Mouse (Mus musculus) liver, adult (tissue): ENCODE data around the gene Mecom.

ENCODE experiments used
- GATA4 ChIP-seq: IDR thresholded peaks from 2 replicates; pipeline ENCODE4 v1.6.1; 2014; ENCODE audit warnings: mild to moderate bottlenecking, low read length; ENCODE audit not compliant: insufficient replicate concordance

The Mecom gene

GRCm38 (mm10) chr3:30284094-30284493, 263.7 kb downstream of the Mecom start:
- TF ChIP-seq GATA4: no peak

GRCm38 (mm10) chr3:30283562-30283961, 264.2 kb downstream of the Mecom start:
- no peak for TF ChIP-seq GATA4

- TF ChIP-seq GATA4: no peak
These were observed 270.2 kb downstream of the Mecom start for GRCm38 (mm10) chr3:30277569-30277968.

GRCm38 (mm10) chr3:30276099-30276498, 271.7 kb downstream of the Mecom start:
- TF ChIP-seq GATA4: no peak

- TF ChIP-seq GATA4: no peak
These were observed 278.6 kb downstream of the Mecom start for GRCm38 (mm10) chr3:30269253-30269652.

DNA sequence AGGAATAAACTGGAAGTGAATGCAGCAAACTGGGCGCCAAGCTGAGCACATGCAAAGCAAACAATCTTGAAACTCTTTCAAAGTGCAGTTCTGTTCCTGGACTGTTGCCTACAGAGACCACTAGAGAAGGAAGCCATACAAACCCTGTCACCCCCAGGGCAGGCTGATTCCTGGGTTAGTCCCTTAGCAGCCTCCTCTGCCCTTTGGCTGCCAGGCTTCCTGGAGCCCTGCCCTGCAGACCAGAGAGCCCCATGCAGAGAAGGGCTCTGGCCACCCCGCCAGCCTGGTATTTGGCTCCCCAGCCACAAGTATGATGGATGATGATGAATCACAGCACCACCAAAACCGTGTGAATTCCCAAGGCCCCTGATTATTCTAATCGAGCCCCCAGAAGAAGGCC, 286.9 kb downstream of the Mecom start:
- no peak for TF ChIP-seq GATA4

GRCm38 (mm10) chr3:30258421-30258820, 289.4 kb downstream of the Mecom start:
- TF ChIP-seq GATA4: no peak

DNA sequence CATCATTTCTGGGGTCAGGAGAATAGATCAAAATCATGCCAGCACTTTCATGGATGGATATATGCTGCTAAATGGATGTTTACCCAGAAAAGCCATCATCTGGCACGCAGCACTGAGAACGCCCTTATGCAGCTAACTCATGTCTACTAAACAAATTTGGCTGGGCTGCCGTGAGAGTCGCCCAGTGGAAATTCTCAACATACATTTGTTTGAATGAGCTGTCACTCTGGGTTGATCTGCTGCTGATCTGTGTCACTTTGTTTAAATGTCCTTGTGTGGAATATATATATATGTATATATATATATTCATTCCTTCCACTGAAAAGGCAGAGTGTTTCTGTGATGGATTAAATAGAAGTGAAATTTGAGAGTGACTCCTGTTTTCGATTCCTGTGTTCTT, 290.0 kb downstream of the Mecom start:
- no peak for TF ChIP-seq GATA4

DNA sequence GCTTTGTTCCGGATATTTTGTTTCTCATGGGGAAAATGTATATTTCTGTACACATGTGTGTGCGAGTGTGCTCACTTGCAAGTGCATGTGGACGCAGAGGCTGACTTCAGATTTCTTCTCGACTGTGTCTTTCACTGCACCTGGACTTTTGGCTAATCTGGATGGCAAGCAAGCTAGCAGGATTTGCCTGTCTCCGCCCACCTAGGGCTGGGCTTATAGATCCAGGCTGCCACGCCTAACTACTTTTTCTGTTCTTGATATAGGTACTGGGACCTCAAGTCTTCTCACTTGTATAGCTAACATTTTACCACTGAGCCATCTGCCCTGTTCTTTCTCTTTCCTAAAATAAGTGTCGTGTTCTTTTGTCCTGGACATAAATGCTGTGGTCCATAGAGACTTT, 290.9 kb downstream of the Mecom start:
- TF ChIP-seq GATA4: no peak

GRCm38 (mm10) chr3:30255828-30256227, 292.0 kb downstream of the Mecom start:
- no peak for TF ChIP-seq GATA4

DNA sequence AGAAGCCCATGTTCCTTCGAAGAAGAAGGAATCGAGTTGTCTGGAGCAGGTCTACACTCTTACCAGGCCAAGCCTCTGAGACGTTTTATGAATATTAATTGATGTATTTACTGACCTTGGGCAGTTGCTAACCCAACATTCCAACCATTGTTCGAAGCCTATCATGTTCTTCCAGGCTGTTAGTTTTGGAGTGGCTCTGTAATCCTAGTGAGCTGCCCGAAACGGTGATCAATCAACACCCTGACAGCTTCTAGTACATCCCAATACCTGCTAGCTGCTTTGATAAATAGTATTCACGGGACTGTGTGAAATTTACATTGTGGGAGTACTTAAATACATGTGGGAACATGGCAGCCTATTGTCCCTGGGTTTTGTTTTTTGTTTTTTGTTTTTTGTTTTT, 293.4 kb downstream of the Mecom start:
- TF ChIP-seq GATA4: no peak

GRCm38 (mm10) chr3:30253714-30254113, 294.1 kb downstream of the Mecom start:
- TF ChIP-seq GATA4: no peak

GRCm38 (mm10) chr3:30248656-30249384, 299.0 kb downstream of the Mecom start:
- no peak for TF ChIP-seq GATA4

GRCm38 (mm10) chr3:30247256-30247655, 300.6 kb downstream of the Mecom start:
- TF ChIP-seq GATA4: no peak

- TF ChIP-seq GATA4: no peak
These were observed 301.3 kb downstream of the Mecom start for GRCm38 (mm10) chr3:30246431-30247041.

DNA sequence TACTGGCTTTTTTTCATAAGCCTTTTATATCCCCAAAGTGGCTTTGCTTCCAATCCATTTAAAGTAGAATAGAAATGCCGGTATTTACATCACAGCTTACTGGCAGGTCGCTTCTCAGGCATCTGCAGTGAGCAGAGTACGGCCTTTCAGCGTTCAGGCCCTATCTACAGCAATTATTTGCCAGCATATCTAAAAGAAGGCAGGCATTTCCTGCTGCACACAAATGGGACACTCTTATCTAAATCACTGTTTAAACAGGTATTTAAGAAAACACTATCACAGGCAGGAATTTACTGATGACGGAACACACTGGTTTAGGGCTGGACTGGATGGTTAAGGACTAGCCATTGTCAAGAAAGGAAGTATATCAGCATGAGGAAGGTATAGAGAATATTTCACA, 301.9 kb downstream of the Mecom start:
- no peak for TF ChIP-seq GATA4

- no peak for TF ChIP-seq GATA4
These were observed 303.4 kb downstream of the Mecom start for GRCm38 (mm10) chr3:30244401-30244871.

DNA sequence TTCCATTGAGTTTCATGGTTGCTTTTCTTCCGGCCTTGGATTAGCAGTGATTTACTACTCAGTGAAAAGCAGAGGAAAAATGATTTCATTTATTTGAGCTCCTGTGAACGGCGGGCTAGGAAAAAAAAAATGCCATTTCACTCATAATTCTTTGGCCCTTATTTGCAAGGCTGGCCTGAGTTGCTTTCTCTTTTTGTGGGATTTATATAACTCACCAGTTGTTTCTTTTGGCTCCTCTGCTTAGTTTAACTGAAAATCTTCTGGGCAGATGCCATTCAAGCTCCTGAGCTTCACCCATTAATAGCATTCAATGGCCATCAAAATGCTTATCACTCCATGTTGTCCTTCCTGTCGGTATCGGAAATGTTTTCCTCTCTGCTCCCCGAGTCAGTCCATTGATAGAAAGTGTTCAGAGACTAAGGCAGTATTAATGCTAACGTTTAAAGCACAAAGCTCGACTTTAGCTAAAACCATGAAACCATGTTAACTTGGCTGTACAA, 304.0 kb downstream of the Mecom start:
- TF ChIP-seq GATA4: no peak
